Mouse (Mus musculus) gastrocnemius, adult 8-10 months (tissue): ENCODE measurements around the gene Slc2a2. TPM values are rescaled to one million over a fixed set of nuclear protein-coding genes. Genes with fewer than 3 reads are reported as not detected.
"Not testable (repeated sequence)": the region's sequence is repeated elsewhere in the genome, so short reads cannot be mapped to it uniquely, and the experiment has no call there.

Source experiments
- DNase-seq, 2 experiments: peaks; one replicate each; pipeline ENCODE4 v3.0.0; 2022; ENCODE audit warnings: low spot score in 2 of 2
- total RNA-seq, 4 experiments: library from RNA; stranded (reverse); gene quantifications; 2 replicates each; pipeline ENCODE4 v1.2.4; 2022

The Slc2a2 gene
- total RNA-seq, 4 experiments from 2014 or later = not detected

DNA sequence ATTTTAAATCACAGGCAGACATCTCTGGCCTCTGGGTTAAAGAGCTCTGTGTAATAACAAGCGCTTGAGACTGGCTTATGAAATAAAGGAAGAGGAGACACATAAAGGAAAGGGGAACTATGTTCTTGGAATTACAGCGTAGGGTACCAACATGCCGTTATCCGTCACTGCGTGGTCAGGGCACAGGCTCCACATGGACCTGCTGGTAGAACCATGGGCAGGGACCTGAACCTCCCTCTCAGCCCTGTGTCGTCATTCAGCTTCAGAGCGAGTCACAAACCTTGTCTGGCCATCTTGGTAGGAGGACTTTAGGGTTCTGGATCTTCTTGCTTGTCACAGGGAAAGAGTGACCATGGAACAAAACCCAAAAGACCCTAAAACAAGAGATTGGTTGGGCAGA, 28.7 kb downstream of the Slc2a2 start:
- no peak for DNase-seq

DNA sequence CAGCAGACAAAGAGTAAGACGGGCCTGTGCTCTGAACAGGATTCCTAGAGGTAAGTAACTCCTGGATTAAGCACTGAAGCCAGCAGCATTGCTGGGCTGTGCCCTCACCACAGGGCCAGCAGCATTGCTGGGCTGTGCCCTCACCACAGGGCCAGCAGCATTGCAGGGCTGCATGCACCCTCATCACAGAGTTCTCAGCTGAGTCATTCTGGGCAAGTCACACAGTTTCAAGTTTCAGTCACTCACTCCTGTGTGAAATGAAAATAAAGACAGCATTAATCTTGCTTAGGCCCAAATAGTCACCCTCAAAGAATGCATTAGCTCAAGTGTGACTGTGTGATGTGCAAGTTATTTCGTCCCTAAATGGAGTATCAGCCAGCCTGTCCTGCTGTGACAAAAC, 37.0 kb downstream of the Slc2a2 start:
- DNase-seq = no peak

DNA sequence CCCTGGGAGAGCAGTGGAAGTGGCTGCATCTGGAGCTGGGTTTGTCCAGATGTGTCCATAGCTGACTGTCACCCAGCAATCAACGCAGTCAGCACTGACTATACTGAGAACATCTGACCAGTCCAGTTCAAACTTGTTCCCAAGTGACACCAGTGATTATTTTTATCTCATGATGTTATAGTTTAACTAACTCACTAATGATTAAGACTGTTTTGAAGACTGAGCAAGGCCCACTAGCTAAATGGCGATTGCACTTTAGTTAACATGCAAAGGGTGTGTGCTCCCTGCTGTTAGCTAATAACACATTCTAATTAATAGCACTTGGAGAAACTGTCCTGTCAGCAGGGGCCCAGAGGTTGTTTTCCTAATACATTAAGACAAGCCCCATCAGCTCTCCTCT, 39.3 kb downstream of the Slc2a2 start:
- DNase-seq = no peak

DNA sequence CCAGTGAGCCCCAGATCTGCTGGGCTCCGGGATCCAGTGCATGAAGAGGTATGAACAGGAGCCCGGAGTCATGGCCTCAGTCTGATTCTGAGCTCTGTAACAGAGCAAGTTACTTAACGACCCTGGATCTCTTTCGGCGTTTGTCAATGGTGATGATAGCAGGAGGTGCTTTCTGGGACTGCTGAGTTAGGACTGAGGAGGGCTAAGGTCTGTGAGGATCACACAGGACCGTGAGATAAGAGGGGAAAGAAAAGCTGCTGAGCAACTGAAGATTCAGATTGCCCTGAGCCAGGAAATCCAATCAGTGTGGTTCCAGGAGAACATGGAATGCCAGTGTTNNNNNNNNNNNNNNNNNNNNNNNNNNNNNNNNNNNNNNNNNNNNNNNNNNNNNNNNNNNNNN, 42.6 kb downstream of the Slc2a2 start:
- no peak for DNase-seq

- no peak for DNase-seq
Observed at GRCm38 (mm10) chr3:28743251-28743650, 45.5 kb downstream of the Slc2a2 start.

DNA sequence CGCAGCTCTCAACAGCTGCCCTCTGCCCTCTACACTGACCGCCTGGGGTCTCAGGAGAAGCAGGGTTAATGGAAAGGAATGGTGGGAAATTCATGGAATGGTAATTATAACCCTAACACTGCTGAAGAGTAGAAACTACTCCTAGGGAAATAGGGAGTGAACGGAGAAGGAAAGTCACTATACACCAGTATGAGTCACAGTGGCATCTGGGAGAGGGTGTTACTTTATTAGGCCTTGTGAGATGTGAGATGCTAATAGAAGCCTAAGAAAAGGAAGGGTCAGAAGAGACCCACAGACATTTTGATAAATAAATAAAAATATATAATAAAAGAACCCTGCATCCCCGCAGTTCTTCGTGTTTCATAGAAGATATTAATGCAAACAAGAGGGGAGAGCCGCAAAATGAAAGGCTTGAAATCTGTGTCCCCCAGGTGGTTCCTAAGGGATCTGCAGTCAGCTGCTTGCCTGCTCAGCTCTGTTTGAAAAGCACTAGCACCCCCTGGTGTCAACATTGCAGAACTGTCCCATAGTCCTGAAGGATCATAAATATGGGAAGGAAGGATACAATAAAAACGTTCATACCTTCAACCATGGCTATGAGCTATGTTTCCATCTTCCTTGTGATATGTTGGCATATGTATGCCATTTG, 48.3 kb downstream of the Slc2a2 start:
- DNase-seq = peak; percentile 23 to 26

- DNase-seq = no peak
Observed at GRCm38 (mm10) chr3:28748151-28748550, 50.4 kb downstream of the Slc2a2 start.

- DNase-seq = no peak
Observed at GRCm38 (mm10) chr3:28748956-28749355, 51.3 kb downstream of the Slc2a2 start.

GRCm38 (mm10) chr3:28755477-28755876, 57.8 kb downstream of the Slc2a2 start:
- DNase-seq = no peak

DNA sequence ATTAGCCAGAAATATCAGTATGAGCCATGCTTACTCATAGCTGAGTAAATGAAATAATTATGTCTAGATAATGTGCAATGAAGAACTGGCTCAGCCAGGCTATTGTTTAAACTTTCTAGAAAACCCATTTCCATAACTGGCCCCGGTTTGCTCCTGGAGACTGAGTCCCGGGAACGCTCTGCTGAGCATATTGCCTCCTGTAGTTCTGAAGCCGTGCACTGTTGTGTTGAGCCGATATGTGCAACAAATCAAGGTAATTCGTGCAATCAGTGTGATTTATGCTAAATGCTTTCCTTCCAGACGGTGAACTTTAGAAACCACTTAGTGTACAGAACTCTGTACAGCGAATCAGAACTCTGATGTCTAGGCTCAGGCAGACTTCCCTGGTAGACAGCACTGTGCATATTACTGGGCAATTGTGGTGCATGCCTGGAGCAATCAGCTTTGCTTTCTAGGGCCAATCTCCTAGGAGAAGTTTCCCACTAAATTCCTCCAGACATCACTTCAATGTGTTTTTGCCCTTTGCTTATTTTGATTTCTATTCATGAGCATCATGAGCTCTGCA, 63.6 kb downstream of the Slc2a2 start:
- no peak for DNase-seq

GRCm38 (mm10) chr3:28766935-28767334, 69.2 kb downstream of the Slc2a2 start:
- DNase-seq = no peak

- DNase-seq = no peak
Observed at GRCm38 (mm10) chr3:28768222-28768621, 70.5 kb downstream of the Slc2a2 start.

DNA sequence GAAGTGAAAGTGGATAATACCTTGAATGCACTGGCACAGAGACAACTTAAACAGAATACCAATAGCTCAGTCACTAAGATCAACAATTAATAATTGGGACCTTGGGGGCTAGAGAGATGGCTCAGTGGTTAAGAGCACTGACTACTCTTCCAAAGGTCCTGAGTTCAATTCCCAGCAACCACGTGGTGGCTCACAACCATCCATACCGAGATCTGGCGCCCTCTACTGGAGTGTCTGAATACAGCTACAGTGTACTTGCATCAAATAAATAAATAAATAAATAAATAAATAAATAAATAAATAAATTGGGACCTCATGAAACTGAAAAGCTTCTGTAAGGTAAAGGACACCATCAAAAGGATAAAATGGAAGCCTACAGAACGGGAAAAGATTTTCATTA, 75.2 kb downstream of the Slc2a2 start:
- not testable (repeated sequence) for DNase-seq

- DNase-seq = no peak
Observed at GRCm38 (mm10) chr3:28775361-28775760, 77.7 kb downstream of the Slc2a2 start.

DNA sequence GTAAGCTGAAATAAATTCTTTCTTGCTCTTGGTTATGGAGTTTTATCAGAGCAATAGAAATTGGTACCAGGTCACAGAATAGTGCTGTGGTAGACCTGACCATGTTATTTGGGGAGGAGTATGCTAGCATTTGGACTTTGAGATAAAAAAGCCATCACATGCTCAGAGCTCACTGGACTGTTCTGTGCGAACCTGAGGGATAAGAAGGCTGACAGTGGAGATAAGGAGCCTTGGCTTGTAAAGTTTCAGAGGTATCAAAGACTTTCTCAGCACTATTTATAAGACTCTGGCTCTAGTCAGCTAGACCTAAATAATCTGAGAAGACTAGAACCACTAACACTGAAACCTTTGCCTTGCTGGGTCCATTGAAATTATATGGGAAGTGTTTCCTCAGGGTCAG, 78.3 kb downstream of the Slc2a2 start:
- DNase-seq = no peak

DNA sequence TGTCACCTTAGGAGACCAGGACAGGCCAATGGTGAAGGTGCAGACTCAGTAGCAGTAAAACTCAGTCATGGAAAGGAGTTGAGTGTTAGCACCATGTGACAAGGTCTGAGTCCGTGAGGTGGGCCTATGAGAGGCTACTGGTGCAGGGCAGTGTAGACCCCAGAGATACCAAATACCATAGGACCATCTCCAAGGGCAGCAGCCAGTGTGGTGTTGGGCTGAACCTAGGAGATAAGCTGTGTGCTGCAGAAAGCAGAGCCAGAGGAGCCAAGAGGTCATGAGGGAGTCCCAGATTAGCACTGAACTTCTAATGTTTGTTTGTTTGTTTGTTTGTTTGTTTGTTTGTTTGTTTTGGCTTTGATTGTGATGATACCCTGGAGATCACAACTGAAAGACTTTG, 78.8 kb downstream of the Slc2a2 start:
- no peak for DNase-seq

- DNase-seq = no peak
Observed at GRCm38 (mm10) chr3:28780511-28780910, 82.8 kb downstream of the Slc2a2 start.

Other genes starting within 250 kb of the Slc2a2 start
- under 1 TPM; 0.48 to 0.83 (median 0.64) TPM for gene Eif5a2, start 83.4 kb downstream of the Slc2a2 start, total RNA-seq
- 100 to 1,000 TPM; 139 to 168 (median 145) TPM for gene Rpl22l1, start 107.5 kb downstream of the Slc2a2 start, total RNA-seq
- not detected for gene Gm1527, start 194.7 kb downstream of the Slc2a2 start, total RNA-seq